Mouse (Mus musculus) heart, embryonic 13.5 days (tissue): ENCODE measurements around the gene Vcan. TPM values are rescaled to one million over a fixed set of nuclear protein-coding genes. Genes with fewer than 3 reads are reported as not detected.

ENCODE experiments used
- polyA plus RNA-seq: library from polyadenylated mRNA; unstranded; fragments of >200 nt; fragmentation: Nextera tagmentation; extraction: Ambion mirVana; gene quantifications from 2 replicates; pipeline ENCODE4 v1.2.1, GENCODE M21; 2015

Gene Vcan
- polyA plus RNA-seq, 1 experiment from 2014 or later: 61.0 TPM

Other genes with a start within 250 kb of the Vcan start
- gene Hapln1, start 202.7 kb downstream of the Vcan start, polyA plus RNA-seq: 10.8 and 12.6 TPM in 2 replicates